Mouse (Mus musculus) neutrophil, adult 5-6 weeks (primary cell): ENCODE results near the gene Pced1b. TPM values are rescaled to one million over a fixed set of nuclear protein-coding genes. Genes with fewer than 3 reads are reported as not detected.
A peak's percentile ranks its signal among the peaks of the same experiment; 100 is the strongest.
"Not testable (repeated sequence)": the region's sequence is repeated elsewhere in the genome, so short reads cannot be mapped to it uniquely, and the experiment has no call there.

Experiments
- ATAC-seq: fragments of 151-379, 151-347 bp; 2 replicates; pipeline ENCODE4 v1.8.0; 2017; ENCODE audit warnings: mild to moderate bottlenecking, moderate TSS enrichment; ENCODE audit not compliant: insufficient number of reproducible peaks, poor library complexity, low FRiP score, severe bottlenecking; ENCODE audit errors: extremely low read depth
- total RNA-seq: library from RNA; stranded (forward); fragments of 200-1000 nt; gene quantifications from 2 replicates; pipeline ENCODE4 v1.2.3, GENCODE M21; 2017

Pced1b gene
- total RNA-seq, 1 experiment from 2014 or later, result 21.4 TPM

DNA sequence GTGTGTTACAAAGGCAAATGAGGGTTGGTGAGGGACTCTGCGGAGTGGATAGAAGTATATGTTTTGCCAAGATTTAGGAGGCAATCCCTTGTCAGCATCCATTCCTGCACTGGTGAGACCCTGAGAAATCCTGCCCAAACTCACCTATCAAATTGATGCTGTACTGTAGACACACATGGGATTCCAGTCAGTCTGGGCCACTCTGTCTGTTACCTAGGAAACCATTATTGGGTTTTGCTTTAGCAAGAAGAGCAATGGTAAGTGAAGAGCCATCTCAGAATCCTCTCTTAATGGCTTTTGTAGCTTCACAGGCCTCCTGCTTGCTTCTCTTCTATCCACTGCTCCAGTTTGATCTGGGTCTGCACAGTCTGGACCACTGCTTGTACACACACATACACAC, 110.1 kb downstream of the Pced1b start:
- ATAC-seq, result no peak

DNA sequence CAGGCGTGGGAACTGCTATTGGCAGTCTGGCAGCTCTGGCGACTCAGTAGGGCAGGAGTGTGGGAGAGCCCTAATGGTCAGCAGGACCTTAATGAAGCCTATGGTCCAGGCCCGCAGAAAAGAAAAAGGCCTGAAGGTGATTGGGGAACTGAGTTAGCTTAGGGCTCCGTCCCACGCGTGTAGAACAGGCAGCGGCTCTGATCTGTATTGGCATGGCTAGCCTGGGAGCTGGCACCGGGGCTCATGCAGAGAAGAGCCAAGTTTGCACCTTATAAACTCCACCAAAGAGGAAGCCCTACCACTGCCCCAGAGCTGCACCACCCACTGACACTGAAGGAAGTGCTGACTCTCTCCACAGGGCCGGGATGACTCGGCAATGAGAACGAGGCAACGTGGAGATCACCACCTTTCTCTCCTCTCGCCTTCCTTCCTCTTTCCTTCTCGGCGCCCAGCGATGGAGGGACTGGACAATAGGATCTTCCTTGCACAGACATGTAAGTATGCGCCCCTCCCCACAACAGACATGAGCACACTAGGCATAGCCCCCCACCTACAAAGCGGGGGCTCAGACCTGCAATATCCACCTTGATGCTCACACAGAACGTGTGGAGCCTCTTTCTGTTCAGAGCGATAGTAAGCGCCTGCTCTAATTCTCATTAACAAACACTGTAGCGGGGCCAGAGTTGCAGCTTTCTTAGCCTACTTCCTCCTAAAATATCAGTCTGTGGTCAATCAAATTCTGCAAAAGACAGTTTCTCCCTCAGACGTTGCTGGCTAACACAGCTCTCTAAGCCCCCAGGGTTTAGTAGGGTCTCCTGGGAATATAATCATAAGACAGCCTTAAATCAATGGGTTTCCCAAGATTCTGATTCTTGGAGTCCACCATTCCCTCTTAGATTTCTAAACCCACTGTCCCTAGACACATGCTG, 114.2 kb downstream of the Pced1b start:
- peak; percentile 93 for ATAC-seq

DNA sequence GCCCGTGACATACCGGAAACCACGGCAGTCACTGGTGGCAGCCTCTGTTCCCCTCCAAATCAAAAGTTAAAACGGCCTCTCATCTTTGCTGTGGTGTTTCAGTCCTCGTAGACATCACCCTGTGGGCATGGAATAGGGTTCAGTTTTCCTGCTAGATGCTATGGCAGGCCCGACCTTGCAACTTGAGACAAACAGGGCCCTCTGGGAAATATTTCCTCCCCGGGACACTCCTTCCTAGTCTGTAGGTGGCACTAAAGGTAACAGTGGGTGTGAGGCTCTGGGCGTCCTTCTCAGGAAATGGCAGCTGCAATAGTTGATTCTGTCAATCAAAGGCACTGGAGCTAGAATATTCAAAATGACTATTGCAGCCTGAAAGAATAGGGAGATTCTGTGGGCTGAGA, 114.9 kb downstream of the Pced1b start:
- peak; percentile 53 for ATAC-seq

DNA sequence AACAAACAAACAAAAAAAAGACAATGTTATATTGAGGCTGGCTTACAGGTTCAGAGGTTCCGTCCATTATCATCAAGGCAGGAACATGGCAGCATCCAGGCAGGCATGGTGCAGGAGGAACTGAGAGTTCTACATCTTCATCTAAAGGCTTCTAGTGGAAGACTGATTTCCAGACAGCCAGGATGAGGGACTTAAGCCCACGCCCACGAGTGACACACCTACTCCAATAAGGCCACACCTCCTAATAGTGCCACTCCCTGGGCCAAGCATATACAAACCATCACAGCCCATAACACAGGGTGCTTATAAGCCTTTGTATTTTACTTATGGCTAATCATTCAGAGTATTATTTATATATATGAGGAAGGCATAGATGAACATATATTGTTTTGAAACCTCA, 117.4 kb downstream of the Pced1b start:
- ATAC-seq, result not testable (repeated sequence)

DNA sequence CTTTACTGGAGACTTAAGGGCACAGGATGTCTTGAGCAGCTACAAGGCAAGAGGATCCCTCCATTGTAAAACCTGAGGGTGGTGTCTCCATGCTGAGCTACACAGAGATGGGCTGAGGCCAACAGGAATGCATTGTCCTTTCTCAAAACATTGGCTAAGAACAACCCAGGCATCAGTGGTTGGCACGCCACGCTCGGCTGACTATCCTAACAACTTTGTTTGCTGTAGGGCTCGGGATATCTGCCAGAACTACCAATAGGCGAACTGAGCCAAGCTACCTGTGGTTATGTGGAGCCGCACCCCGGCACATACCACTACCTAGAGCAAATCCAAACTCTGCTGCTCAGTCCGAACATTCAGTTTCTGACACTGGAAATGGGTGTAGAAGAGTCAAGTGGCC, 118.1 kb downstream of the Pced1b start:
- no peak for ATAC-seq

DNA sequence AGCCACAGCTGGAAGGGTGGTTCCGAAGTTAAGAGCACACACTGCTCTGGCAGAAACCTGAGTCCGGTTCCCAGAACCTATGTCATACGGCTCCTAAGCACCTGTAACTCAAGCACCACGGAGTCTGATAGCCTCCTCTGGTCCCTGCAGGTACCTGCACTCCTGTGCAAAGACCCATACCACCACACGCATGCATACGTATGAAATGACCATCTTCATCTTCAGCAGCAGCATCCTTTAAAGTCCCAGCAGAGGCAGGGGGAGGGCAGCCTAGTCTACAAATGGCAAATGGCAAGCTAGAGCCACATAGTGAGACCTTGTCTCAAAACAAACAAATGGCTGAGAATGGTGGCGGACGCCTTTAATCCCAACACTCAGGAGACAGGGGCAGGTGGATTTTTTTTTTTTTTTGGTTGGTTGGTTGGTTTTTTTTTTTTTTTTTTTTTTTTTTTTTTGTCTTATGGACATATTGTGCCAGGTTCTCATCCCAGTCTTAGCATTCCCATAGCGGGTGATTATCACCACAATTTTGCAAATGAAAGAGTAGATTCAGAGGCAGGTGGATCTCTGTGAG, 121.2 kb downstream of the Pced1b start:
- no peak for ATAC-seq

DNA sequence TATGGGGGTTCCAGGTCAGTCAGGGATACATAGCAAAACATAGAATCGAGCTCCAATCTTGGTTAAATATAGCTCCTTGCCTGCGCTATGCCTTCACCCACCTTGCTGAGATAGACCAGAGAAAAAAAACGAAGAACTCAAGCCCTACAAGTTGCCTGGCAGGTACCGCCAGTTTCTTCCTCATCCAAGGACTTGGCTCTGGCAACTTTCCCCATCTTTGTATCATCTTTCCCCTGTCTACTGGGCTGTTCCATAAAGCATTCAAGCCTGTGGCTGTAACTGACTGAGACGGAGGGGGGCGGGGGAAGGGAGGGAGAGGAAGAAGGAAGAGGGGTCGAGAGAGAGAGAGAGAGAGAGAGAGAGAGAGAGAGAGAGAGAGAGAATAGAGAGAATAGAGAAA, 121.7 kb downstream of the Pced1b start:
- no peak for ATAC-seq

DNA sequence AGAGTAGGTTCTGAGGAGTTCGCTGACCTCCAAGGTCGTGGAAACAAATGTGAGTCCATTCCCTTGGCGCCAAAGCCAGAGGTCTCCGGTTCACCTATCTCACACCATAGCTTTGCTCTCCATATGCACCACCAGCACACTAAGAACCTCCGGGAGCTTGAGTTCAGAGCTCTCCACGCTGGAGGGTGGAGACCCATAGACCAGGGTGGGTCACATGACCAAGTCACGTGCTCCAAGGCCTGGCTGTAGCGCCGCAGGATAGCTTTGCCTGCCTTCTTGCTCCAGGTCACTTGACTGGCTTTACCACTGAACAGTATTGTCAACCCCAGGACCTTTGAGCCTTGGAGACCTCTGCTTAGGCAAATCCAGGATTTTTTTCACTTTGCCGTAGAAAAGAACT, 122.2 kb downstream of the Pced1b start:
- no peak for ATAC-seq

DNA sequence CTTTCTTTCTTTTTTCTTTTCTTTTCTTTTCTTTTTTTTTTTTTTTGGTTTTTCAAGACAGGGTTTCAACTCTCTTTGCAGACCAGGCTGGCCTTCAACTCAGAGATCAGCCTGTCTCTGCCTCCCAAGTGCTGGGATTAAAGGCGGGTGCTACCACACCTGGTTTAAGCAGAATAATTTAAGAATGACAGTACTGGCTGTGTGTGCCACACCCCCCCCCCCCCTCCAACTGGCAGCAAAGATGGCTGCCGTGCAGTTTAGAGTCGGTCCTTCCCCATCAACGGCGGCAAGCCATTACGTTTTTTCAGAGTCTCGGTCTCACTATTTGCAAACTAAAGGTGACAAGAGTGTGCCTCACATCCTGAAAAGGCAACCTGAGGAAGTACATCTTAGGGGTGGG, 124.0 kb downstream of the Pced1b start:
- no peak for ATAC-seq

DNA sequence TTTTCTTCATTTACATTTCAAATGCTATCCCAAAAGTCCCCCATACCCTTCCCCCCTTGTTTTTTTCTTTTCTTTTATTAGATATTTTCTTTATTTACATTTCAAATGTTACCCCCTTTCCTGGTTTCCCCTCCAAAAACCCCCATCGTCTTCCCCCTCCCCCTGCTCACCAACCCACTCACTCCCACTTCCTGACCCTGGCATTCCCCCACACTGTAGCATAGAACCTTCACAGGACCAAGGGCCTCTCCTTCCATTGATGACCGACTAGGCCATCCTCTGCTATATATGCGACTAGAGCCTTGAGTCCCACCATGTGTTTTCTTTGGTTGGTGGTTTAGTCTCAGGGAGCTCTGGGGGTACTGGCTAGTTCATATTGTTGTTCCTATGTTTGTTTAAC, 125.1 kb downstream of the Pced1b start:
- ATAC-seq, result not testable (repeated sequence)

DNA sequence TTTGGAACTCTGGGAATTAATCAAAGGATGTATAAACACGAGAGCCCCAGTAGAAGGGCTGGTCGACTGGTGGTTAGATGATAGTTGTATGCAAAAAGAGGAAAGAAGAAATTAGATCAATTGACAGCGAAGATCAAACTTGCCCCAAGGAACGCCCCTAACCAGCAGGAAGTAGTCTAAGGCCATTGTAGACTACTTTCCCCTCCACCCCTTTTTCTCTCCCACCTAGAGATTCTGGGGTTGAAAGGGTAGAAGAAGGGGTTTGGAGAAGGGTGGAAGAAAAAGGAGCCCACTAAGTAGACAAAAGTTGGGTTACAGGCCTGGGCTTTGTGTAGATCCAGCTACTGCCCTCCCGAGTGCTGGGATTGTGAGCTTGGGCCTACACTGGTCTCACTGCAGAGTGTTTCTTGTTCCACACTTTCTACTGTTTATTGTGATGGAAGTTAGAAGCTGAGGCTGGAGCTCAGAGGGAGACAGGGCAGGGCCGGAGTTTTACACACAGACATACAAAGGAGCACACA, 125.8 kb downstream of the Pced1b start:
- ATAC-seq, result no peak

DNA sequence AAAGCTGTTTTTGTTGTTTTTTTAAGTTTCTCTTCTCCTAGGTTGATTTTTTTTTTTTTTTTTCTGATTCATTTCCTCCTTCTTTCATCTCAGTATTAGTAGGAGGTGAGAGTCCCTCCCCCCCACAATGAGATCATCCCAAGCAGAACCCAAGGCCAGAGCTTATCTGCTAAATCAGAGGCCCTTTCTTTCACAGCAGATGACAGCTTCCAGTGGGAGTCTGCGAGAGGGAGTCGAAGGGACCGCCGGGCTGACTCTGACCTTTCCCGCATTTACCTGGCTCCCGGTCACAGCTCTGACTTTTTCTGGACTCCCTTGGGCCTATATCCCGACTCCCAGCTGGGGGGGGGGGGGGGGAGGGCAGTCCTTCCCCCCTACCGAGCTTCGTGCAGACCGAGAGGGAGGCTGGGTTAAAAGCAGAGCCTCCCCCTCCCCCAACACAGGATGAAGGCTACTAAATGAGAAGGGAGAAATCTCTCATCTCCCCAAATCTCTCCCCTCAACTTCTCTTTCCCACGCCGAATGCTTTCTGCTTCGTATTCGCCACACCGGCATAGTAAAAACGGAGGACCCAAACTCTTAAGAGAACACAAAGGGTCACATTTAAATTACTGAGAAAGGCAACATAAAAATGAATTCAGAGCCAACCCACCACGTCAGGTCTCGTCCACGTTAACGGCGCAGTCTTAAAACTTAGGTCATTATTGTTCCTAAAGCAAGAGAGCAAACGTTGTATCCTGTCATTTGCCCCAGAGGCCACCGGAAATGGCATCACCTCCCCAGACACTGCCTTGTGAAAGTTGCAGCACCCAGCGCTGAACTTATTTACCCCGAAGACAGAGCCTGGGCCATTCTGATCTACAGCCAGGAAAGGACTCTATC, 126.5 kb downstream of the Pced1b start:
- peak; percentile 75 for ATAC-seq

DNA sequence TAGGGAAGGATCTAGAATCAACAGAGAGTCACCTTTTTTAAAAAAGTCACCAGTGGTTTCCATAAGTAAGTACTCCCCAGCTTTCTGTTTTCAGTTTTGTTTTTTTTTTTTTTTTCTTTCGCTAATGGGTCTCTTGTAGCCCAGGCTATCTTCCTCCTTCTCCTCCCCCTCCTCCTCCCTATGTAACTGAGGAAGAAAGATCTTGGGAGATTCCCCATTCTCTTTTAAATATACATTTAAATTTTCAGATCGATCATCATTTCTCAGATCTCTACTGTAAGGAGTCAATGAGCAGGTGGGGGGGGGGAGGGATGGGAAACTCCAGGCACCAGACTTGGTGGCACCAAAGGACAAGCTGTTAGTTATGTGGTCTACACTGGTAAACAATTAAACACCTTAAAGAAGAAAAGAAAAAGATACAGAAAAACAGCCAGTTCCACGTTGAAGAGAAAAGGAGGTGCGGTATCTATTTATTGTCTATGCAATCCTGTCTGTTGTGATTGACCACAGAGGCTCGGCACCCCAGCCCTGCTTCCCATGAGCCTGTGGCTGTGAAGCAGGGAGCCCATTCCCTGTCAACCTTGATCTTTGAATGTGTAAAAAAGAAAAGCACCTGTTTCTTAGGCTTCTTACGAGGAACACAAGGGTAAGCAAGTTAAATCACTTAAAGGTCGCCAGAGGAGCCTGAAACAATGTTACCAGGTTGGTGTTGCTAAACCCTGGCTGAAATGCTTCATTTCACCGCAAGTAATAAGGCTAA, 127.4 kb downstream of the Pced1b start:
- ATAC-seq, result no peak

DNA sequence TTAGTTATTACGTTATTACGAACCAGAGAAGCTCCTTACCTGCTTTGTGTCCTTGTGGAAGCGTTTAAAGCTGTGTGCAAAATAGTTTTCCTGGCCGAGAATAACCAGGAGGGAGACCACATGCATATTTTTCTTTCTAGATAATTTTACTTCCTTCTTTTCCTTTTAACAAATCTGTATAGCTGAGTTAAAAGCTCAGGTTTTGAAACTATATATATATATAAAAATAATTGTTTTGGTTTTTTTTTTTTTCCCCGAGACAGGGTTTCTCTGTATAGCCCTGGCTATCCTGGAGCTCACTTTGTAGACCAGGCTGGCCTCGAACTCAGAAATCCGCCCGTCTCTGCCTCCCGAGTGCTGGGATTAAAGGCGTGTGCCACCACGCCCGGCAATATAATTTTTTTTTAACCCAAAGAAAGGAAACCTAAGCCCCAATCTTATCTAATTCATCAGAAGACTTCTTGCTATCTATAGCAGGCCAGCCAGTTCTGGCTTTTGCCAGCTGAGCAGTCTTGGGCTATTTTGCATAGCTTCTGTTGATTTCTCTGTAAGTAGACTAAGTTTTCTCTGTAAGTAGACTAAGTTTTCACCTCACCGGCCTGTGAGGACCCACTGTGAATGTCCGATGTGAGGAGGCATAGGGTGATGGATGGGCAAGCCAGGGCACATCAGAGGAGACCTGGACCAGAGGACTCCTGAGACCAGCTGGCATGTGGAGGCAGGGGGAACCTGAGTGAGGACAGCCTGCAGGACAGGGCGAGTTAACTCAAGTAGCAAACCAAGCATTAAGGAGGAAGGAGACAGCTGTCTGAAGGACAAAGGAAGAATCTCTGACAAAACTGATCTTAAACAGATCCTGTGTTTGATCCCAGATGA, 128.2 kb downstream of the Pced1b start:
- ATAC-seq, result no peak

DNA sequence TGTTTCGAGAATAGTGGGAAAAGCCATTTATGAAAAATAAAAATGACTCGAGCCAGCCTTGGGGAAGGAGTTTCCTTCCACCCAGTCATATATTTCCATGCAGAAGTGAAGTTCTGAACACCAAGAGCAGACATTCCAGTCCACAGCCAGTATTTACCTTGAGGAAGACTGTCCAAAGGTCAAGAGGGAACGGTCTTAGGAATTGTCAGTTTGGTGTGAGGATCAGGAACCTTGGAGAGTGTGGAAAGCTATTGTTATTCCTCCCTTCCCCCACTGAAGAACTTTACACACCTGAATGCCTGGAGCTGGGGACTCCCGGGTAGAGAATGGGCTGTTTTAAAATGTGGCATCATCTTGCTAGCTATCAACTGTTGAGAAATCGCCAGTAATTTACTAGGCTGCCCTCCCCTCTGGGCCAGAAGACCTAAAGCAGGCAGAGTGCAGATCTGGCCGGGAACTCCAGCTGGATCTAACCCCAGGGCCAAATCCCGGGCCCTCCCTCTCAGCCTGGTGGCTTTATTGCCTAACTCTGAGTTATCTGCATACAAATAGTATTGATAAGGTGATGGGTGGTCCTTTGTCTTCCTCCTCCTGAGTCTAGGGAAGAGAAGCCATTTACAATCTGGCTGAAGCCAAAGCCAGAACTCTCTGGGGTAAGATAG, 129.3 kb downstream of the Pced1b start:
- no peak for ATAC-seq

DNA sequence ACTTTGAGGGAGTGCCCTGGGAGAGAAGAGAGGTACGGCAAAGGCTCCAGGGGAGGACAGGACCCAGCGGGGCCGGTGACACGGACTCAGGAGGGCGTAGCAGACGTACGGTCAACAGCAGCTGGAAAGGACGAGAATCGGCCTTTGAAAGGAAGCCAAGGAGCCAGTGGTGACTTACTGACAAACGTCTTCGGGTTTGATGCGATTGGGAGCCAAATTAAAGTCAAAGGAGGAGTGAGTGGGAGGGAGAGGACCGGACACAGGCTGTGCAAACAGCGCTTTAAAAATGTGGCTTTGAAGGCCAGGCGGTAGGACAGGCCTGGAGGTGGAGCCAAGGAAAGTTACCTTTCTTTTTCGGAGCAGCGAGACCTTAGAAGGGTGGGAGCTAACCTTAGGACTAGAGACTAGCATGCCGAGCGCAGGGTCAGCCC, 129.9 kb downstream of the Pced1b start:
- no peak for ATAC-seq

DNA sequence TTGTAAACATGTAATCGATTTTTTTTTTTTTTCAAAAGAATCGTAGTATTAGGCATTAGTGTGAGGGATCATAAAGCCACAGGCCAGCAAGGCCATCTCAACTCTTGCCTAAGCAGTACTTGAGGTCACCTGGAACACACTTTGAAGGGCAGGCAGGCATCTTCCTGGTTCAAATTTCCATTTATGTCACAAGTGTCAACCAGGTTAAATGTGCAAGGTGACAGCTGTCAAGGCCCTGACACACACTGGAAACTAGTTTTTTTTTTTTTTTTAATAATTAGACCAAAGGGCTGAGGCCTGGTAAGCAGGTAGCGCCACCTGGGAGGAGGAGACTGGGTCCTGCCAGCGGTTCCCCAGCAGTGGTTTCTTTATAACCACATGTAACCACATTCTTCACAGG, 131.2 kb downstream of the Pced1b start:
- ATAC-seq, result no peak
